Mouse (Mus musculus) heart, postnatal 10 days (tissue): Measurements from ENCODE around the gene Nckap1. TPM values are rescaled to one million over a fixed set of nuclear protein-coding genes. Genes with fewer than 3 reads are reported as not detected.
"Not testable (repeated sequence)": the region's sequence is repeated elsewhere in the genome, so short reads cannot be mapped to it uniquely, and the experiment has no call there.

Experiments used
- DNase-seq, 2 experiments: peaks; one replicate each; pipeline ENCODE4 v3.0.0; 2021
- intact Hi-C: fragments of 180-260 bp; cut with DNase I; formaldehyde crosslinking; loops from one replicate; pipeline ENCODE4 v1.15.1; 2025
- total RNA-seq, 2 experiments: library from RNA; stranded (reverse); gene quantifications; 2 replicates each; pipeline ENCODE4 v1.2.3; 2021

The Nckap1 gene
- total RNA-seq, 2 experiments from 2014 or later, result 94.1 to 94.8 TPM

DNA sequence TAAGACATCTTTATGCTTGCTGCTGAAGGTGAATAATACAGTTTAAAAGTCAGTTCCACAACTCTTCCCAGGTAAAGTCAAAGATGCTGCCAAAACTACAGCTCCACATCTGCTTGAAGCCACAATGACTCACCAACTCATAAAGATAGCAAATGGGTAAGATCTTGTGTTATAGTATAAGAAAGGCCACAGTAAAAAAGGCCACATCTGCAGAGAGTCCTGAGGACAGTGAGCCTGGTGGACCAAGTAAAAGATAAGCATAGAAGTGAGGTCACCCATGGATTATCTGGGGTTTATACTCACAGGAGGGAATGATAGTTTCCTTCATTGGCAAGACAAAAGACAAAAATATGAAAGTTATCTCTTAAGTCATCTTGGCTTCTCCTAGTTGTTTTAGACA is 18.9 kb downstream of the Nckap1 start:
- DNase-seq, result no peak
- intact Hi-C loops, result no loop called here

DNA sequence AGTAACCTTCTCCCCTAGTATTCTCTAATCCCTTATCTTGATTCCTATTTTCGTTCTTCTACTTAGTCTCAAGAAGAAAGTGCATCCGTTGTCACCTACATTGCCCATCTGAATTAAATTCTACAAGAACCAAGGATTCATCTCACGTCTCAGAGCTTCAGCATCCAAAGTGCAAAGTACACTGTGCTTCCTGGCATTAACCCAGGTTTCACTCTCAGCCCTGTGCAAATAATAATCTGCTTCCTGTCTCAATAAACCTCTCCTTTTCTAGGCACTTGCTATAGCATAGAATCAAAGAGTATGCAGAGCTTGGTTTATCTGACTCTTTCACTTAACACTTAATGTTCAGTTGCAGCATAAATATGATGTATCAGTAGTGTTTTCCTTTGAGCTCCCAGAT is 19.7 kb downstream of the Nckap1 start:
- intact Hi-C loops, result no loop called here
- DNase-seq, result no peak

DNA sequence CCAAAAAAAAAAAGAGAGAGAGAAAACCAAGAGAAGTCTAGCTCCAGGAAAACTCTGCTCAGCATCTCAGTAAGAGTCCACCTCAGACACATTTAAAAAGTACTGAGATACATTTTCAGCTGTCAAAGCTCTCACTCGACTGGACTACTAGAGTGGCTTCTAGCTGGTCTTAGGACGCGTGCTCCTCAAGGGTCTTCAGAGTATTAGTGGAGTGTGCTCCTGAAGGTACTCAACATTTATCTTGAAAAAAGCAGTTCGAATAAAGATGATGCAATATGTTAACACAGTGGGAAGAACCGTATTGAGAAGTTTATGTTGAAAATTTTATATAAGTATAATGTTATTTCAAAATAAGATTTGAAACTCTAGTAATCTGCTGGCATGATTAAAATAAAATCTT is 20.4 kb downstream of the Nckap1 start:
- intact Hi-C loops, result no loop called here
- no peak for DNase-seq

DNA sequence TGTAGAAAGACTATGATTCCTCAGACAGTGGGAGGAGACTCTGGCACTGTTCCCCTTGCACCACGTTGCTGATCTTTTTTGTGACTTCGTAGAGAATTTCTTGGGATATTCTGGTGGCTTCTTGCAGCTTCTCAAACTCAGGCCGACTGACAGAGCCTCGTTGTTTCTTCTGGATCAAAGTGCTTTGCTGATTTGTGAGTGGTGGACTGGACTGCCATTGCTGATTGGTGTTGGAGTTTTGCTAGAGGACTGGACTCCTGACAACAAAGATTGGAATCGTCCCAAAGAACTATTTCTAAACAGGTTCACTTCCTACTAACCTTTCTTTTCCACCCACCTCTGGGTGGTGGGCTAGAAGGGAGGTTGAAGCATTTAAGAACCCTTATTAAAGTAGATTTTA is 21.5 kb downstream of the Nckap1 start:
- DNase-seq, result no peak
- intact Hi-C loops, result no loop called here

- intact Hi-C loops, result no loop called here
- no peak for DNase-seq
Measured at GRCm38 (mm10) chr2:80554442-80554841, 26.7 kb downstream of the Nckap1 start.

DNA sequence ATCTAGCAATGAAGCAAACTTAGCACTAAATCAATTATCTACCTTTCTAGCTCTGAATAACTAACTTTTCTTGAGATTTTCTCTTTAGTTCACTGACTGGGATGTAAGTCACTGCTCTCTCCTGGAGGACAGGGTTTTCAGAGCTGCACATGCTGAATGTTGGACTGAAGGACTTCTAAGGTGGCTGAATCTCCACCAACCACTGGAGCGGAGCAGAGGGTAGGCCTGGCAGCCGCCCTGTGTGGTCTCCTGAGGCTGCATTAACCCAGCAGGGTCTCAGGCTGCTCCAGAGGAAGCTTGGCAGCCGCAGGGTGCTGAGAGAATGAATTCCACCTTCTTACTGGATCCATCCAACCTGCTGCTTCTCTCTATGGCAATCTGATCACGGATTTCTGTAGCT is 31.5 kb downstream of the Nckap1 start:
- no peak for DNase-seq
- intact Hi-C loops, result no loop called here

- intact Hi-C loops, result no loop called here
- DNase-seq, result no peak
Measured at GRCm38 (mm10) chr2:80547901-80548300, 33.3 kb downstream of the Nckap1 start.

DNA sequence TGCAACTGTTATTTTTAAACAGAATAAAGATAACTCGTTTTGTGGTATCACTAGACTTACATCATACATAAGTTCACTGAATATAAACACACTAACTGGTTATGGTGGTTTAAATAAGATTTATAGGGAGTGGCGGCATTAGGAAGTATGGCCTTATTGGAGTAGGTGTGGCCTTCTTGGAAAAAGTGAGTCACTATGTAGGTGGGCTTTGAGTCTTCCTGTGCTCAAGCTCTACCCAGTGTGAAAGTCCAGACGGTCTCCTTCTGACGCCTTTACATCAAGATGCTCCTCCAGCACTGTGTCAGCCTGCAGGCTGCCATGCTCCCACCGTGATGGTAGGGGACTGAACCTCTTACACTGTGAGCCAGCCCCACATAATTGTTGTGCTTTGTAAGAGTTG is 38.4 kb downstream of the Nckap1 start:
- DNase-seq, result no peak
- intact Hi-C loops, result no loop called here

DNA sequence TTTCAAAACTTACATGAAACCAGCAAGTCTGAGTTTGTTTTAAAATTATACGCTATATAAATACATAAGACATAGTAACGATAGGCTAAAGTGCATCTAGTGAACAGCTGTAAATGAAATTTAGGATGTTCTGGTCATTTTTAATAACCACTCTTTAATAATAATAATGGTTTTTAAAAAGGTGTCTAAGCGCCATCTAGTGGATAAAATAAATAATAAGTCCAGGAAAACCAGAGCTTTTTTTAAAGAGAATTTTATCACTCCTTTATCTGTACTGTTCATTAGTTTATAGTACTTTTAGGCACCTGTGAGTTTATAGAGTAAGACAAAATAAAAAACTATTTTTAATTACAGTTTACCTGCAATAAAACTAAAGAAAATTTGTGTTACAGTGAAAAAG is 44.0 kb downstream of the Nckap1 start:
- DNase-seq, result no peak
- intact Hi-C loops, result loop anchor here (1.0 kb wide), 1 partner anchor 179 kb away; no protein-coding TSS in a partner anchor

- intact Hi-C loops, result loop anchor here (1.0 kb wide), 1 partner anchor 178 kb away; no protein-coding TSS in a partner anchor
- no peak for DNase-seq
Measured at GRCm38 (mm10) chr2:80536608-80537007, 44.6 kb downstream of the Nckap1 start.

DNA sequence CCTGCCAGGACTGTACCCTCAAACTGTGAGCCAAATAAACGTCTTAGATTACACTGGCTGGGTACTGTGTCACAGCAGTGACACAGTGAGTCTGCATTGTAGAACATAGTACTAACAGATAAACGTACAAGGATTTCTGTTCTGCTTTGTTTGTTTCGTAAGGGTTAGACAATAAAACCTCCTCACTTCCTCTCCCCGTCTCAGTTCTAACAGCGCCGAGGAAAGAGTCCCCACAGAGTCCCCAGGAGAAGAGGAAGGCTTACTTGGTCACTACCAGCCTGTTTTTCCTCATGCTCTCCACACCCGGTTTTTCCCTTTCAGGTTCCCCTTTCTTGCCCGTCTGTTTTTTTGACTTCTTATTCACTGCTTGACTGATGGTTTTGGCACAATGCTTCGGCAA is 56.9 kb downstream of the Nckap1 start:
- DNase-seq, result no peak
- intact Hi-C loops, result no loop called here

DNA sequence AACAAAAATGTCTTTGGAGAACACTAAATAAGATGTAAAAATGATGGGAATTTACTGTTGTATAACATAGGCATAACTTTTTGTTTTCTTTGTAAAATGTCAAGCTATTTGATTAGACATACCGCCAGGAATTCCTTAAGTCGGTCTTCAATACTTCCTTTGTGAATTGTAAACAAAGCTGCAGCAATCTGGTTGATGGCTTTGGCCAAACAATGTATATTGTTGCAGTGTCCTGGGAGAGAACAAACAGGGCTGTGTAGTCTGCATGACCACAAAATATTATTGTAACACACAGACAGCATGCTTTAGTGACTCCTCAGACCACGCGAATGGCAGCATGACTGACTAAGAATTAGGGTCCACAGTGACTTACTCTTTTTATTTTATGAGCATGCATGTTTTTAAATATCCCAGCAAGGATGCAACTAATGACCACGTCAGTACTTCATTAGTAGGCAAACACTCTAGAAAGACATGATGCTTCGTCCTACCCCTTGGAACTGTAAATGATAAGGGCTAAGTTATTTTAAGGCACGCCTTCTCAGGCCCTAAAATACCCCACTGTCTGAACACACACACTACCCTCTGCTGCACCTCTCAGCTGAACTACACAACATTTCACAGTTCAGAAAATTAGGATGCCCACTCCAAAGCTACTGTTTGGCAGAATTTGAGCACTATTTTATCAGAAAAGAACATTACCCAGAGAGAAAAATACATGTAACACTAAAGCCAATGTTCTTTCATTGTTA is 75.0 kb downstream of the Nckap1 start:
- intact Hi-C loops, result loop anchor here (5.0 kb wide), 1 partner anchor 149 kb away; no protein-coding TSS in a partner anchor
- DNase-seq, result no peak

DNA sequence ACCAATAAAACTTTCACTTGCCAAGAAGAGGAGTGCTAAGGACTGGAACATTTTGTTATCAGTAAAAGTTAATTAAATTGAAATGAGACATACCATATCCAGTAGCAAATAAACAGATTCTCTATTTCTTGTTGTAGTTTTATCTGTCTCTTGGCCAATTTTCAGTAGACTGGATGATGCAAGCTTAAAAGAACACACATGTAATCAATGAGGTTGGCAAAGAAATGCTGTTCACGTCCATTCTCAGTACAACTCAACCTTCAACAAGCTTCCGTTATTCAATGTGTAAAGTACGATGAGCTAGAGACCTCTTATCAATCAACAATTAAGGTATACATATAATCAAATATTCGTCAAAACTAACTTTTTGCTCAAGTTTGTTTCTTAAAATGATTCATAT is 79.0 kb downstream of the Nckap1 start:
- intact Hi-C loops, result no loop called here

DNA sequence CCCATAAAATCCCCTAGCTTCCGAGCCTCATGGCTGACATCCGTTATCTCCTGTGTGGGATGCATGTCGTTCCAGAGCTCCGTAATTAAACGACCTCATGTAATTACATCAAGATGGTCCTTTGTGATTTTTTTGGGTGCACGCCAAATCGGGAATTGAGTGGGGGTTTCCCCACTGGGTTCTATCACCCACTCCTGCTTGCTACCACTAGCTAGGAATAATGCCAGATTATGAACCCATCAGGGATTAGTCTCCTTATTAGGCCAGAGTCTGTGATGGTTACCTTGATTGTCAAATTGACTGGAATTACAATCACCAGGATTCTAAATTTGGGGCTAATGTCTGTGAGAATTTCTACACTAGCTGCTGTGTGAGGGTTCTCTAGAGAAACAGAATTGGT is 85.9 kb downstream of the Nckap1 start:
- intact Hi-C loops, DNase-seq: not testable (repeated sequence)

More for the DNA sequence above, 79.0 kb downstream of the Nckap1 start:
- no peak for DNase-seq

GRCm38 (mm10) chr2:80486851-80487250 is 94.3 kb downstream of the Nckap1 start:
- peak; percentile 12 to 16 for DNase-seq

DNA sequence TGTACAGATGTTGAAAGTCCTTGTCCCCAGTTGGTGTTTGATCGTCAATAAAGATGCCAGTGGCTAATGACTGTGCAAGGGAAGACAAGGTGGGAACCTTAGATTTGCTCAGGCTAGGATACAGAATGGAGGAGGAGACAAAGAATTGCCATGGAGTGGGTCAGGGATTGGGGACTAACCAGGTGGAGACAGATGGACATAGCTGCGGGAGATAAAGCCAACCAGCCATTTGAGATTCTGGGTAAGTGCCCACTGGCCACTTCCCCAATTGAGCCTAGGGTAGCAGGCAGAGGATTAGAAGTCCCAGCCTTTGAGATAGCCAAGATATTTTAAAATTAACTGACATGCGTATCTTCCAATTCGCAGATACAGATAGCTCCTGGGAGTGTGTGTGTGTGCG is 96.2 kb downstream of the Nckap1 start:
- intact Hi-C loops, result no loop called here
- no peak for DNase-seq

More at GRCm38 (mm10) chr2:80486851-80487250, 94.3 kb downstream of the Nckap1 start:
- intact Hi-C loops, result no loop called here

DNA sequence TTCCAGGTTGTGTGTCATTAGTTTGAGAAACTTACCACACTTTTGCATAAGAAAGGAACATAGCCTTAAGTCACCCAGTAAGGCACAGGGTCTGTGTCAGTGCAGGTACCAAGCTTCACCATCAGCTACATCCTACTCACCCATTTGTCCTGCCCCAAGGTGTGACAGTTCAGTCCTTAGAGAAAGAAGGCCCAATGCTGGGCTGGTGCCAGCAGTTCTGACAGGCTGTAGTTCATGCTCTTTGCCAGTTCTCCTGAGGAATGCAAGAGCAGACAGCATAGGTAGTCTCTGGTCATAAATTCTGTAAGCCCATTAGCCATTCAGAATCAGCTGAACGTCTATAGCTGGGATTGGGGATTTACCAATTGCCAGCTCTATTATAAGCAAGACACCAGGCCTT is 105.3 kb downstream of the Nckap1 start:
- no peak for DNase-seq
- intact Hi-C loops, result no loop called here

DNA sequence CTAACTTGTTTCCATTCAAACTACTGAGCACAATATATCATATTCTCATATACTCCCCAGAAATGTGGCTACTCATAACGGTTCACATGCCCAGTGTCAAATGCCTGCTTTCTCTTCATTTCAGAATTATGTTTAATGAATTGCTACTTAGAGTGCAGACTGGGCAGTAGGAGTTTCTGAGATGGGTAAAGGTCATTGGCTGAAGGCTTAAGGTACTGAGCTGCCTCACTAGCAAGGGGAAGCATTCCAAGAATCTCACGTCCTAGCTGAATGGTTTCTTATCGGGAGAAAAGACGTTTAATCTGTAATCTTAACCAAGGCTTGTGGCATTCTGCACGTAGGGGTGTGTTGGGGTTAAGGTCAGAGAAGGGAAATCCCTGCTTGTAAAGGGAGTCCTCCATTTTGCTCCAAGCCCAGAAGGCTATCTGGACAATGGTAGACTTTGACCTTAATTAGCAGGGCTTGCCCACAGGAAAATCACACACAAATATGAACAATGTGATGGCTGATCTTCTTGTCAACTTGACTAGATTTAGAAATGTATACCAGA is 106.9 kb downstream of the Nckap1 start:
- intact Hi-C loops, result no loop called here
- DNase-seq, result no peak

DNA sequence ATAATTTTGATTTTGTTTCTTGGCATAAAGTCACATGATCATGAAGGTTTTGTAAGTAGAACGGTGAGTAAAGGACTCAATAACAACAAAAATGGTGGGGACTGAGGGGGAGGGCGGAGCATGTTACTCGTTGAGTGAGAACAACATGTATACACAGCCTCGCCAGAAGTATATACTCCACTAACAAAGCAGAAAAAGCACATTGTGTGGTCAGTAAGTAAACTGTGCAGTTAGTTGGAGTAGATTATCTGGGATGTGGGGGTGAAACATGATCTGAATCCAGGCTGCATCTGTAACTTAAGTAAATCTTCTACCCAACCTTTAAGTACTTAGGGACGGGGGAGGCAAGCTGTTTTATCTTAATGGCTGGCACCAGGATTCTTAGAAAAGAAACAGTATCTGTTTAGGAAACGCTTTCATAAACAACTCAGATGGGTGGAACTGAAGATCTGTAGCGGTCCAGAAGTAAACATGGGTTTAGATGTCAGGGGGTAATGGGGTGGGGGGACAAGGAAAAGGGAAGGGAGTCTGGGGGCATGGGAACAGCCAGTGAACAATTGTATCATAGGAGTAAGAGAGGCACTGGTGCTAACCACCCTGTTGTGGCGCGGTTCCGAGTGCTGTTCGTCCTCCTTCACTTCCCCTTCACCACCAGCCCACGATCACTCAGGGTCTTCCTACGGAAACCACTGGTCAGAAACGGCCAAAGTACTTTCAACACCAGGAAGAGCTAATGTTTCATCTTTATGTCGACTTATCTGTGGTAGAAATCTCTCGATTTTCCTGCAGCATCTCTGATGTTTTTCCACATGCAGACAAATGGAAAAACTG is 115.0 kb downstream of the Nckap1 start:
- no peak for DNase-seq
- intact Hi-C loops, result no loop called here

GRCm38 (mm10) chr2:80461827-80462226 is 119.4 kb downstream of the Nckap1 start:
- intact Hi-C loops, result no loop called here
- DNase-seq, result no peak
